Mouse (Mus musculus) MEL (cell line): ENCODE results near the gene Treml2. TPM values are rescaled to one million over a fixed set of nuclear protein-coding genes. Genes with fewer than 3 reads are reported as not detected.

Experiments used
- DNase-seq: peaks from one replicate; pipeline ENCODE4 v3.0.0; 2011; ENCODE audit warnings: low read depth, low spot score
- H3K27ac ChIP-seq: 2 replicates; pipeline ENCODE4 v1.5.1; 2012; ENCODE audit warnings: low read depth, mild to moderate bottlenecking, control low read depth, low read length, moderate library complexity; ENCODE audit not compliant: control insufficient read depth
- H3K27me3 ChIP-seq, 2 experiments: fragments of 150-350 bp in 1 of 2; sonication (generic) in 1 of 2; 2 replicates each; pipeline ENCODE4 v1.6.1; 2012; ENCODE audit warnings: low read length in 2 of 2, mild to moderate bottlenecking in 2 of 2, improper control_type of control experiment in 1 of 2, moderate library complexity in 1 of 2; ENCODE audit not compliant: insufficient read depth in 2 of 2, control insufficient read depth in 1 of 2
- H3K36me3 ChIP-seq, 2 experiments: 2 replicates each; pipeline ENCODE4 v1.6.1; 2012 to 2014; ENCODE audit warnings: low read length in 2 of 2, improper control_type of control experiment in 1 of 2, inconsistent platforms in 1 of 2, mild to moderate bottlenecking in 1 of 2; ENCODE audit not compliant: insufficient read depth in 2 of 2, control insufficient read depth in 1 of 2
- H3K4me1 ChIP-seq, 2 experiments: fragments of 150-350 bp in 1 of 2; sonication (generic) in 1 of 2; 2 replicates each; pipeline ENCODE4 v1.6.1; 2012; ENCODE audit warnings: low read length in 2 of 2, improper control_type of control experiment in 1 of 2, mild to moderate bottlenecking in 1 of 2; ENCODE audit not compliant: insufficient read depth in 2 of 2, control insufficient read depth in 1 of 2
- H3K4me3 ChIP-seq, 2 experiments: fragments of 150-350 bp in 1 of 2; sonication (generic) in 1 of 2; 2 replicates each; pipeline ENCODE4 v1.5.1; 2012; ENCODE audit warnings: low read depth in 2 of 2, low read length in 2 of 2, mild to moderate bottlenecking in 2 of 2, moderate library complexity in 2 of 2, control low read depth in 1 of 2, improper control_type of control experiment in 1 of 2; ENCODE audit not compliant: control insufficient read depth in 1 of 2, insufficient read depth in 1 of 2
- H3K79me2 ChIP-seq: 2 replicates; pipeline ENCODE4 v1.6.1; 2012; ENCODE audit warnings: mild to moderate bottlenecking, low read length, moderate library complexity; ENCODE audit not compliant: control insufficient read depth, poor library complexity, insufficient read depth
- H3K9ac ChIP-seq: 2 replicates; pipeline ENCODE4 v1.6.1; 2012; ENCODE audit warnings: low read depth, mild to moderate bottlenecking, control low read depth, low read length, moderate library complexity; ENCODE audit not compliant: control insufficient read depth, poor library complexity, severe bottlenecking
- H3K9me3 ChIP-seq: fragments of 150-350 bp; sonication (generic); replicated peaks from 2 replicates; pipeline ENCODE4 v1.6.1; 2012; ENCODE audit warnings: mild to moderate bottlenecking, low read length, improper control_type of control experiment, moderate library complexity; ENCODE audit not compliant: insufficient read depth
- CHD1 ChIP-seq: IDR thresholded peaks from 2 replicates; pipeline ENCODE4 v1.6.1; 2012; ENCODE audit warnings: low read depth, mild to moderate bottlenecking, inconsistent platforms, low read length, improper control_type of control experiment
- CHD2 ChIP-seq: IDR thresholded peaks from 2 replicates; pipeline ENCODE4 v1.6.1; 2011; ENCODE audit warnings: low read length, improper control_type of control experiment
- CTCF ChIP-seq, 3 experiments: IDR thresholded peaks in 2 of 3; conservative IDR thresholded peaks in 1 of 3; 2 replicates each; pipeline ENCODE4 v1.5.1; 2011 to 2012; ENCODE audit warnings: low read length in 3 of 3, low read depth in 2 of 3, mild to moderate bottlenecking in 2 of 3, improper control_type of control experiment in 1 of 3, inconsistent platforms in 1 of 3, mixed read lengths in 1 of 3, moderate library complexity in 1 of 3; ENCODE audit not compliant: control insufficient read depth in 1 of 3, insufficient read depth in 1 of 3, poor library complexity in 1 of 3, severe bottlenecking in 1 of 3
- E2F4 ChIP-seq: IDR thresholded peaks from 2 replicates; pipeline ENCODE4 v1.6.1; 2011; ENCODE audit warnings: low read depth, low read length, improper control_type of control experiment, borderline replicate concordance
- EP300 ChIP-seq, 2 experiments: IDR thresholded peaks; 2 replicates each; pipeline ENCODE4 v1.6.1; 2011; ENCODE audit warnings: improper control_type of control experiment in 2 of 2, low read length in 2 of 2, low read depth in 1 of 2, mild to moderate bottlenecking in 1 of 2
- ETS1 ChIP-seq: IDR thresholded peaks from 2 replicates; pipeline ENCODE4 v1.6.1; 2012; ENCODE audit warnings: low read depth, mild to moderate bottlenecking, inconsistent platforms, low read length, improper control_type of control experiment, moderate library complexity
- KAT2A ChIP-seq: conservative IDR thresholded peaks from 2 replicates; pipeline ENCODE4 v1.6.1; 2012; ENCODE audit warnings: low read depth, low read length, improper control_type of control experiment, inconsistent platforms
- MAZ ChIP-seq: IDR thresholded peaks from 2 replicates; pipeline ENCODE4 v1.6.1; 2012; ENCODE audit warnings: low read depth, mild to moderate bottlenecking, inconsistent platforms, low read length, improper control_type of control experiment
- MXI1 ChIP-seq: IDR thresholded peaks from 2 replicates; pipeline ENCODE4 v1.6.1; 2011; ENCODE audit warnings: mild to moderate bottlenecking, low read depth, low read length, improper control_type of control experiment
- NELFE ChIP-seq: IDR thresholded peaks from 2 replicates; pipeline ENCODE4 v1.6.1; 2011; ENCODE audit warnings: low read depth, low read length, improper control_type of control experiment
- NRF1 ChIP-seq: IDR thresholded peaks from 2 replicates; pipeline ENCODE4 v1.6.1; 2014; ENCODE audit warnings: low read depth, mild to moderate bottlenecking, inconsistent platforms, low read length, improper control_type of control experiment, moderate library complexity; ENCODE audit not compliant: poor library complexity, insufficient read depth, severe bottlenecking
- RCOR1 ChIP-seq: IDR thresholded peaks from 2 replicates; pipeline ENCODE4 v1.6.1; 2012; ENCODE audit warnings: low read depth, mild to moderate bottlenecking, inconsistent platforms, low read length, improper control_type of control experiment
- SIN3A ChIP-seq: IDR thresholded peaks from 2 replicates; pipeline ENCODE4 v1.6.1; 2012; ENCODE audit warnings: low read length, improper control_type of control experiment, inconsistent platforms
- SMC3 ChIP-seq: IDR thresholded peaks from 2 replicates; pipeline ENCODE4 v1.6.1; 2011; ENCODE audit warnings: low read depth, low read length, improper control_type of control experiment
- USF1 ChIP-seq: IDR thresholded peaks from 2 replicates; pipeline ENCODE4 v1.6.1; 2014; ENCODE audit warnings: low read depth, mild to moderate bottlenecking, inconsistent platforms, low read length, improper control_type of control experiment, moderate library complexity
- USF2 ChIP-seq, 2 experiments: IDR thresholded peaks; 2 replicates each; pipeline ENCODE4 v1.6.1; 2011 to 2012; ENCODE audit warnings: improper control_type of control experiment in 2 of 2, low read length in 2 of 2, borderline replicate concordance in 1 of 2, inconsistent platforms in 1 of 2, low read depth in 1 of 2, mild to moderate bottlenecking in 1 of 2; ENCODE audit not compliant: insufficient read depth in 1 of 2
- ZKSCAN1 ChIP-seq: IDR thresholded peaks from 2 replicates; pipeline ENCODE4 v1.6.1; 2012; ENCODE audit warnings: low read depth, mild to moderate bottlenecking, inconsistent platforms, low read length, improper control_type of control experiment, moderate library complexity
- ZMIZ1 ChIP-seq: IDR thresholded peaks from 2 replicates; pipeline ENCODE4 v1.6.1; 2012; ENCODE audit warnings: low read depth, mild to moderate bottlenecking, inconsistent platforms, low read length, improper control_type of control experiment, moderate library complexity
- polyA plus RNA-seq, 2 experiments: library from polyadenylated mRNA; stranded (reverse) in 1 of 2; unstranded in 1 of 2; fragments of >175 nt in 1 of 2; fragments of >200 nt in 1 of 2; gene quantifications; 2 replicates each; pipeline versions ENCODE4 v1.2.1 to v1.2.4; 2012; ENCODE audit warnings: low replicate concordance in 2 of 2, low read depth in 1 of 2; ENCODE audit not compliant: insufficient read length in 2 of 2, insufficient read depth in 1 of 2, missing spikeins in 1 of 2
- total RNA-seq: library from RNA; depleted of rRNA; stranded (reverse); fragments of 300-350 nt; gene quantifications from 2 replicates; pipeline ENCODE4 v1.2.3, GENCODE M21; 2012

Gene Treml2
- total and polyA plus RNA-seq, 3 experiments = 27.7 to 52.7 TPM; not detected in 1

DNA sequence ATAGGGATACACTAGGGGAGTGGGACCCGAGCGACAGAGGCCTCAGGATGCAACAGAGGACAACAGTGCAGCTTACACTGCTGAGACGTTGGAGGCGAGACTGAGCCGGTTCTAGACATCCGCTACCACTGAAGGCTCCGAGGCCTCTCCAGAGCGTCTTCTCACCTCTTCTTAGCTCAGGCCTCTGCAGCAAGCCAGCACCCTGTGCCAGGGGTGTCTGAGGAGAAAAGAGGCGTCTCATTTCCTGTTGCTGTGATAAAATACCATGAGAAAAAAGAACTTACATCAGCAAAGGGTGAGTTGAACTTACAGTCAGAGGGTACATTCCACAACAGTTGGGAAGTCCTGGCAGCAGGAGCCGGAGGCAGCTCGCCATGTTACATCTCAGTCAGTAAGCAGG lies 26.3 kb downstream of the Treml2 start:
- no peak overlapping the region for H3K9ac ChIP-seq
- no peaks in the 10 kb centered on the region for H3K79me2 ChIP-seq
- no peak overlapping the region for H3K4me3 ChIP-seq
- no peaks in the 10 kb centered on the region for H3K9me3 ChIP-seq
- TF ChIP-seq USF1 (no peak), CHD2 (no peak), E2F4 (no peak), SMC3 (no peak), EP300 (IDR thresholded peaks at IDR 0.05; ENCODE audit: low read depth in 1 of 2, low read length in 2 of 2) (no peak), ETS1 (no peak), MAZ (no peak), MXI1 (no peak), USF2 (IDR thresholded peaks at IDR 0.05; ENCODE audit: borderline replicate concordance in 1 of 2, insufficient read depth in 1 of 2, low read depth in 1 of 2, low read length in 2 of 2) (no peak), CTCF (IDR thresholded peaks at IDR 0.05 in 2 of 3, conservative IDR thresholded peaks at IDR 0.05 in 1 of 3; ENCODE audit: control insufficient read depth in 1 of 3, insufficient read depth in 1 of 3, low read depth in 2 of 3, low read length in 3 of 3, poor library complexity in 1 of 3, severe bottlenecking in 1 of 3) (no peak), RCOR1 (no peak), SIN3A (no peak)
- no peak for DNase-seq
- peaks cover 0 to 19% of the 10 kb centered on the region in 2 experiments; a peak in 2 of 4 replicates for H3K36me3 ChIP-seq
- H3K27me3 ChIP-seq = no peaks in the 10 kb centered on the region
- H3K4me1 ChIP-seq = peaks cover 16 to 27% of the 10 kb centered on the region in 2 experiments
- no peak overlapping the region for H3K27ac ChIP-seq

GRCm38 (mm10) chr17:48326656-48327055 lies 27.4 kb downstream of the Treml2 start:
- no peak for DNase-seq
- H3K4me1 ChIP-seq = peaks cover 9 to 19% of the 10 kb centered on the region in 2 experiments
- no peak for TF ChIP-seq ETS1
- no peak for TF ChIP-seq EP300 (IDR thresholded peaks at IDR 0.05; ENCODE audit: low read depth in 1 of 2, low read length in 2 of 2)
- no peak for TF ChIP-seq CHD1
- no peak for TF ChIP-seq ZMIZ1

GRCm38 (mm10) chr17:48332524-48332923 lies 33.2 kb downstream of the Treml2 start:
- H3K4me3 ChIP-seq = no peak overlapping the region
- H3K27me3 ChIP-seq = no peaks in the 10 kb centered on the region
- H3K36me3 ChIP-seq = peaks cover 0 to 4% of the 10 kb centered on the region in 2 experiments; a peak in 1 of 4 replicates
- no peak for TF ChIP-seq E2F4
- no peak for TF ChIP-seq RCOR1
- TF ChIP-seq ZKSCAN1 = no peak
- no peak for TF ChIP-seq NELFE
- no peak for TF ChIP-seq NRF1
- no peak for TF ChIP-seq KAT2A
- TF ChIP-seq ETS1 = no peak
- peaks cover 3 to 4% of the 10 kb centered on the region in 2 experiments; a peak in 3 of 4 replicates for H3K4me1 ChIP-seq
- DNase-seq = no peak
- H3K9ac ChIP-seq = no peak overlapping the region
- no peak overlapping the region for H3K27ac ChIP-seq
- no peaks in the 10 kb centered on the region for H3K9me3 ChIP-seq
- no peaks in the 10 kb centered on the region for H3K79me2 ChIP-seq

More at GRCm38 (mm10) chr17:48326656-48327055, 27.4 kb downstream of the Treml2 start:
- H3K9ac ChIP-seq = no peak overlapping the region
- H3K4me3 ChIP-seq = no peak overlapping the region
- no peaks in the 10 kb centered on the region for H3K79me2 ChIP-seq
- H3K36me3 ChIP-seq = peaks cover 0 to 11% of the 10 kb centered on the region in 2 experiments; a peak in 2 of 4 replicates
- H3K9me3 ChIP-seq = no peaks in the 10 kb centered on the region
- H3K27me3 ChIP-seq = no peaks in the 10 kb centered on the region
- H3K27ac ChIP-seq = no peak overlapping the region
